In genomic region chr11:61126606-61127355, GRCm38 (mm10) we compare ENCODE assay signal across 19 mouse cellular contexts. TPM values are rescaled to one million over a fixed set of nuclear protein-coding genes. Genes with fewer than 3 reads are reported as not detected.
DNase-seq lines count a peak whose midpoint lies in the region; ATAC-seq lines count a peak whose summit lies in the region.
"Had no signal": no experiment of that assay in that cellular context is flagged by ENCODE, and none has a peak within 500 bp of the region (broad histone marks: within the 10 kb centered on the region; RNA-seq: fewer than 3 reads in every experiment).

Tnfrsf13b (plus strand) TSS chr11:61126755.

- H3K9me3 ChIP-seq in midbrain, embryonic 16.5 days (replicated peaks; ENCODE audit: control insufficient read depth, low read length, poor library complexity, severe bottlenecking): no peaks in the 10 kb centered on the region
- H3K9me3 ChIP-seq: forebrain, embryonic 10.5 days; hindbrain, embryonic 13.5 days; limb, embryonic 10.5 days had no signal

- H3K4me2 ChIP-seq in midbrain, embryonic 16.5 days (ENCODE audit: low read length): no peak within 1 kb of the TSS
- H3K4me2 ChIP-seq: hindbrain, embryonic 13.5 days had no signal

- peak; percentile 61 to 67 for DNase-seq in B cell, adult 2 months
- no peak for DNase-seq in heart, postnatal 10 days
- DNase-seq: adrenal gland, postnatal 14 days; cerebellum, adult 9-10 months; gastrocnemius, postnatal 10 days; lung, postnatal 10 days; midbrain, embryonic 14.5 days had no signal

- intact Hi-C loops in heart, postnatal 10 days (cut with DNase I): no loop called here

- no peak within 1 kb of the TSS for H3K27ac ChIP-seq in midbrain, embryonic 16.5 days (ENCODE audit: low read length)
- H3K27ac ChIP-seq: forebrain, embryonic 10.5 days; hindbrain, embryonic 13.5 days; kidney, postnatal 0 days; layer of hippocampus, adult 2 months; limb, embryonic 10.5 days; liver, embryonic 14.5 days had no signal

- WGBS in midbrain, embryonic 16.5 days: 89% methylated on average over 23 of the region's 23 CpGs

- ATAC-seq in CD4-positive, CD25-positive, alpha-beta regulatory T cell, adult 4 months: no peak
- no peak for ATAC-seq in granulocyte monocyte progenitor cell, adult 5-6 weeks (replicated peaks; ENCODE audit: poor library complexity, severe bottlenecking)
- no peak for ATAC-seq in monocyte, adult 5-6 weeks (replicated peaks; ENCODE audit: insufficient number of reproducible peaks, low FRiP score, low TSS enrichment, poor library complexity, severe bottlenecking)
- no peak for ATAC-seq in frontal cortex, adult (ENCODE audit: low TSS enrichment)
- no peak for ATAC-seq in midbrain, embryonic 16.5 days
- ATAC-seq: intestine, postnatal 0 days had no signal

- H3K4me1 ChIP-seq in midbrain, embryonic 16.5 days (ENCODE audit: control insufficient read depth, insufficient read depth, low read length): no peaks in the 10 kb centered on the region
- H3K4me1 ChIP-seq: forebrain, embryonic 10.5 days; hindbrain, embryonic 13.5 days; limb, embryonic 10.5 days had no signal

- H3K36me3 ChIP-seq in midbrain, embryonic 16.5 days (ENCODE audit: control insufficient read depth, insufficient read depth, low read length): no peaks in the 10 kb centered on the region
- H3K36me3 ChIP-seq: forebrain, embryonic 10.5 days; hindbrain, embryonic 13.5 days; limb, embryonic 10.5 days had no signal

- no peaks in the 10 kb centered on the region for H3K27me3 ChIP-seq in midbrain, embryonic 16.5 days (ENCODE audit: control insufficient read depth, insufficient read depth, low read depth, low read length)
- H3K27me3 ChIP-seq: hindbrain, embryonic 13.5 days had no signal

- no peak within 1 kb of the TSS for H3K4me3 ChIP-seq in midbrain, embryonic 16.5 days (ENCODE audit: low read depth, low read length)
- H3K4me3 ChIP-seq: forebrain, embryonic 10.5 days; hindbrain, embryonic 13.5 days; layer of hippocampus, adult 2 months; limb, embryonic 10.5 days had no signal

- H3K9ac ChIP-seq in midbrain, embryonic 16.5 days (ENCODE audit: low read depth, low read length): no peak within 1 kb of the TSS
- H3K9ac ChIP-seq: hindbrain, embryonic 13.5 days; liver, embryonic 14.5 days had no signal

RNA-seq across cellular contexts. Expression of gene Tnfrsf13b, which starts in this region (rescaled TPM):
- polyA plus RNA-seq in CD4-positive, CD25-positive, alpha-beta regulatory T cell, adult 4 months (2017; shearing (Covaris generic)): 10 to 100 TPM; 77.2 to 97.2 TPM
- 31.7 and 41.3 TPM in 2 replicates for total RNA-seq in granulocyte monocyte progenitor cell, adult 5-6 weeks (2014; fragmentation: Nextera tagmentation)
- total RNA-seq in granulocyte monocyte progenitor cell, adult 5-6 weeks (2017): 55.8 and 121 TPM in 2 replicates
- total RNA-seq in monocyte, adult 5-6 weeks (2017): 39.9 to 75.6 TPM (median 53.5 TPM) in 3 replicates
- total RNA-seq in heart, postnatal 10 days (2021): 1 to 10 TPM in 1 of 2 experiments, under 1 TPM in 1; 0.91 to 1.0 TPM
- 0.94 and 1.2 TPM in 2 replicates for polyA plus RNA-seq in midbrain, embryonic 16.5 days (2015; fragmentation: Nextera tagmentation; extraction: Ambion mirVana)

Comparison
In these comparisons a context has a peak if more than half of its experiments do, and no peak if none do; other contexts are left out.
1. RNA of gene Tnfrsf13b (total RNA-seq): 31.7 to 121 TPM in granulocyte monocyte progenitor cell, adult 5-6 weeks and 39.9 to 75.6 TPM in monocyte, adult 5-6 weeks; 0.91 to 1.0 TPM in heart, postnatal 10 days; every median in the first group is over 10 times any median in the second.
2. RNA of gene Tnfrsf13b (polyA plus RNA-seq): 77.2 to 97.2 TPM in CD4-positive, CD25-positive, alpha-beta regulatory T cell, adult 4 months; 0.94 to 1.2 TPM in midbrain, embryonic 16.5 days; every median in the first group is over 10 times any median in the second.
3. DNase-seq: peak in B cell, adult 2 months (2 of 2); none in heart, postnatal 10 days (0 of 2).